Mouse (Mus musculus) left cerebral cortex, postnatal 10 days (tissue): ENCODE data around the gene Cdh11. TPM values are rescaled to one million over a fixed set of nuclear protein-coding genes. Genes with fewer than 3 reads are reported as not detected.
A peak's percentile ranks its signal among the peaks of the same experiment; 100 is the strongest.
"Not testable (repeated sequence)": the region's sequence is repeated elsewhere in the genome, so short reads cannot be mapped to it uniquely, and the experiment has no call there.

Experiments used
- DNase-seq, 2 experiments: peaks; one replicate each; pipeline ENCODE4 v3.0.0; 2021 to 2022; ENCODE audit warnings: low spot score in 2 of 2, mixed read lengths in 1 of 2; ENCODE audit errors: extremely low spot score in 1 of 2
- intact Hi-C: fragments of 180-260 bp; cut with DNase I; formaldehyde crosslinking; loops from one replicate; pipeline ENCODE4 v1.15.1; 2025
- total RNA-seq, 2 experiments: library from RNA; stranded (reverse); gene quantifications; 2 replicates each; pipeline ENCODE4 v1.2.3; 2021

The Cdh11 gene
- total RNA-seq, 2 experiments from 2014 or later, result 69.3 to 83.8 TPM

DNA sequence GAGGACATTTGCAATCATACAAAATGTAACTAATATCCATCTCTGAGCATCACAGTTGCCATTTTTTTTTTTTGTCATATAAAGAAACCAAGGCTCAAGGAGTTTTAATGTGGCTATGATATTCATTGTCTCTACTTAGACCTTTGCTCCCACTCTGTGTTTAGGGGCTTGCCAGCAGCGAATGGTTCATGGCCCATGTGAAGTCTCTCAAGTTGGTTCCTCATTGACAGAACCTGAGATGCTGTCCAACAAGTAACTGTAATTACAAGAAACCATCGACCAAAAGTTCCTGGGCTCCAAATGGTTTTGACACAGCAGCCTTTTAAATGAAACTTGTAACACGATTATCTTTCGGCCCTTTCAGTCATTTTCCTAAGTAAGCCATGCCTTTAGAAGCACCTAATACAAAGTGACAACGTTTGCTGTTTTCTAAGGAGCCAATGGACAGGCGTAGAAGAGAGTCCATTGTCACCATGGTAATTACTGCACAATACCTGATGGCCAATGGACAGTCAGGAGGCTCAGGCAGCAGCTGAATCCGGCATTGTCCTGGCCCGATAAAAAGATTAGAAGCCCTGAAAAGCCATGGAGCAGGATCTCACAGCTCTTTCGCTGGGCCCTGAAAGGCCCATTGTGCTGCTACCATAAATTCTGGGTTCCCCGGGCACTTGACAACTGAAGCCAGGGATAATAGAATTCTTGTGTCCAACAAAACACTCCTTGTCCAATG is 59.1 kb downstream of the Cdh11 start:
- DNase-seq, result no peak
- intact Hi-C loops, result no loop called here

- intact Hi-C loops, result no loop called here
Observed at GRCm38 (mm10) chr8:102725496-102725895, 59.9 kb downstream of the Cdh11 start.

DNA sequence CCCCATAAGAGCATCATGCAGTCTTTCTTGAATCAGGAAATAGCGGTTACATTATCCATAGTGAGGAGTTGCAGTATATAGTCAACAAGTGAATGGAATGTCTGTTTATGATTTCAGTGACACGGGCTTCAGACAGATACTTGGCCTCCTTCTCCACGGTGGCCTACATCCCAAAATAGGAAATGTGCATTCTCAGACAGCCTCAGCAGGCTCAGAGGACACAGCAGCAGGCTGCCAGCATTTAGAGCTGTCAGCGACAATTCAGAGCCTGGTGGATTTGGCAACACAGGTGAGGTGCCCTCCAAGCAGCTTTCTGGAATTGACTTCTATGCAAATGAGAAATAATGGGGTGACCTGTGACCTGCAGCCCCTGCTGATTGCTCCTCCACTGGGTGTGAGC is 69.5 kb downstream of the Cdh11 start:
- intact Hi-C loops, result no loop called here
- DNase-seq, result no peak

More at GRCm38 (mm10) chr8:102725496-102725895, 59.9 kb downstream of the Cdh11 start:
- DNase-seq, result no peak

GRCm38 (mm10) chr8:102707305-102707704 is 78.1 kb downstream of the Cdh11 start:
- intact Hi-C loops, result no loop called here
- no peak for DNase-seq

DNA sequence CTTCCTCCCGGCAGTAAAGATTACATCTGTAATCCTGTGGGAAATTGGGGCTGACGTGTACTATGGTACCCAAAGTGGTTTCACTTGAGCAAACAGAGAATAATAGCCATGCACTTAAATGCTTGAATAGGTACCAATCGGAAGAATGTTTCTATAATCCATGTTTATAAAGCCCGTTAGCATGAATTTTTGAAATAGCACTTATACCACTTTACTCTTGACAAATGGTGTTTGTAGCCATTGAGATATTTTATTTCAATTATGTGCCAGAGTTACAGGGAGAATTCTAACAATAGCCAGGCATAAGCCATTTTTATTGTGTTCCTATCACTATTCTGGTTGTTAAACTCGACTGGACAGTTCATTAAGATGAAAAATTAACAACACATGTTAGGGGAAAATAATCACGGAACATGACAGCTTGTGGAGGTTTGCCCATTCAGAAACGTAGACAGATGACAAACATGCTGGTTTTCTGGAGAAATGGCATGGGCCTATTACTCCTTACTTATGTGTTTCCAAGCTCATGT is 80.0 kb downstream of the Cdh11 start:
- intact Hi-C loops, result no loop called here
- no peak for DNase-seq

DNA sequence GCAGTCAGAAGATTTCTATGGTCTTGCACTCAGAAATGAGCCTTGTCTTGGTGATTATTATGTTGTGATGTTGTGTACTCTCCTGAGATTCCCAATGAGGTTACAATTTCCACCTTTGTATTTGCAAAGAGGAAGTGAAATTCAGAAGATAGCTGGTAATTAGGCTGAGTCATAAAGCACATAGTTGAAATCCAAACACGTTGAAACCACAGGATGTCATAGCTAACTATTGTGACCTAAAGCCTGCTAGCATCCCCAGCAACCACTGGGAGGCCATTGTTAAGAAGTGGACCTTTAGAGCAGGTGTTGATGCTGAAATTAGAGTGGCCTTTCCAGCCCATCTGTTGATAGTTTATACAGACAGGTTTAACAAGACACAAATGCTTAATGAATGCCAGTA is 85.2 kb downstream of the Cdh11 start:
- intact Hi-C loops, result no loop called here

GRCm38 (mm10) chr8:102698232-102698837 is 87.1 kb downstream of the Cdh11 start:
- DNase-seq, result no peak
- intact Hi-C loops, result no loop called here

More for the DNA sequence above, 85.2 kb downstream of the Cdh11 start:
- DNase-seq, result no peak

GRCm38 (mm10) chr8:102693465-102693864 is 92.0 kb downstream of the Cdh11 start:
- no peak for DNase-seq
- intact Hi-C loops, result no loop called here

DNA sequence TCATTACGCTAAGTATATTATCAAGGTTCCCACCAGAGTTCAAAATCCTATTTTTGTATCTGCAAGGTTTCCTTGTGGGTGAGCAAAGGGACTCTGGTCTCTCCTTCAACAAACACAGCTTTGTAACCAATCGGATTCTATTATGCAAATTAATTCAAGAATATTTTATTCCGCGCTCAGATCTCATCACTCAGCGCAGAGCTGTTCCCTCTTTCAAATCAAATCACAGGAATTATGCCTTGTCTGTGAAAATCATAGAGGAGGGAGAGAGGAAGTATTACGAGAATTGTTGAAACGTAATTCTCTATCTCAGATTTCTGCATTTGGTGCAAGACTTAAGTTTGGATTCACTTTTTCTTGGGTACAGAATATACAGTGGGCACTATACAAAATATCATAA is 100.0 kb downstream of the Cdh11 start:
- intact Hi-C loops, DNase-seq: not testable (repeated sequence)

GRCm38 (mm10) chr8:102685023-102685422 is 100.4 kb downstream of the Cdh11 start:
- no peak for DNase-seq
- intact Hi-C loops, result no loop called here

DNA sequence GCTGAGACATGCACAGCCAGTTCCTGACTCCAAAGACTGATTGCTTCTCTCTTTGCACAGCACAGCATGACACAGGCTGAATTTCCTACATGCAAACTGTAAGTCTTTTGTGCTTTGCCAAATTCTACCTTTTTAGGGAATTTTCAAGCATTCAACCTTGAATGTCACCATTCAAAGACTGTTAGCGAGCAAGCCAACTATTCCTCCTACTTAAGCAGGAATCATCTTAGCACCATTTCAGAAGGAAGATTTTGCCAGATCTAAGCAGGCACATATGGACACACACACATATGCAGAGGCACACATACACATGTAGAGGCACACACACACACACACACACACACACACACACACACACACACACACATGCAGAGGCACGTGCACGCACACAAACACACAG is 108.3 kb downstream of the Cdh11 start:
- intact Hi-C loops, result loop anchor here (10.0 kb wide), 1 partner anchor 98 kb away; no protein-coding TSS in a partner anchor
- DNase-seq, result no peak

- intact Hi-C loops, result not testable (repeated sequence)
Observed at GRCm38 (mm10) chr8:102664561-102664960, 120.9 kb downstream of the Cdh11 start.

GRCm38 (mm10) chr8:102656529-102656928 is 128.9 kb downstream of the Cdh11 start:
- no peak for DNase-seq
- intact Hi-C loops, result no loop called here

More at GRCm38 (mm10) chr8:102664561-102664960, 120.9 kb downstream of the Cdh11 start:
- DNase-seq, result not testable (repeated sequence)

DNA sequence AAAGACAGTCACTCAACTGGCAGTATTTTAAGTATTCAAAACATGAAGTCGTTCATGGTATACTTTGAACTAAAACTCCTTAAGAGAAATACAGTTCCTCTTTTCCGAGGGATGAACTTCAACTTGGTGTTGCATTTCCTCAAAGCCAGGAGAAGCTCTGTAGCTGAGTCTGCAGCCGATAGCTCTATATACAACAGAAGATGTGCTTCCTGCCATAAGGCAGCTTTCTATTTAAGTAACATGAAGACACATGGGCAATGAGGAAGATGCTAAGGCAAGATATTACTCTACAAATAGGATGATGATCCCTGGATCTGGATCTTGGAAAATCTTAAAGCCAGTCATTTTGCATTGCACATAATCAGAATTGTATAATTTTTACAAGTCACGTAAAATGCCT is 133.5 kb downstream of the Cdh11 start:
- intact Hi-C loops, result no loop called here
- no peak for DNase-seq

GRCm38 (mm10) chr8:102627151-102627550 is 158.3 kb downstream of the Cdh11 start:
- no peak for DNase-seq
- intact Hi-C loops, result no loop called here

GRCm38 (mm10) chr8:102612146-102612545 is 173.3 kb downstream of the Cdh11 start:
- DNase-seq, result no peak
- intact Hi-C loops, result no loop called here

- intact Hi-C loops, result no loop called here
- peak in 1 of 2 experiments; percentile 2 for DNase-seq
Observed at GRCm38 (mm10) chr8:102601327-102601726, 184.1 kb downstream of the Cdh11 start.

DNA sequence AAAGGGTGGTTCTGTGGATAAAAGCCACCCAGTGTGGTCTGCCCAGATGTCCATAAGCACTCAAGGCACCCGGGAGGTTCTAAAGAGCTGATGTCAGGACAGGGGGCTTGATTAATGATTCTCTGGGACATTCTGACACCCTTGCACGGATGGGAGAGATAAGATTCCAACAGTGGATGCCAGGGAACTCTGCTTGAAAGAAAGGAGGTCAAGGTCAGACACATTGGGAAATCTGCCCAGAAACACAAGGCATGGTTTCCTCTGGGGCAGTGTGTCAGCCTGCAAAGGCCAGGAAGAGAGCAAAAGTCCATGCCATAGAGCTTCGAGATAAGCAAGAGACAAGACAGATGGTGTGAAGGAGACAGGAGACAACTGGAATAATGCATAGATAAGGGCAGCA is 188.9 kb downstream of the Cdh11 start:
- DNase-seq, result no peak
- intact Hi-C loops, result no loop called here

GRCm38 (mm10) chr8:102593899-102594298 is 191.5 kb downstream of the Cdh11 start:
- DNase-seq, result peak in 1 of 2 experiments; percentile 8
- intact Hi-C loops, result no loop called here
